Mouse (Mus musculus) lung, postnatal 0 days (tissue): ENCODE measurements around the gene Efemp1. TPM values are rescaled to one million over a fixed set of nuclear protein-coding genes. Genes with fewer than 3 reads are reported as not detected.

Source experiments
- ATAC-seq: fragments of 200-750 bp; cut with Nextera tagmentation; 2 replicates; pipeline ENCODE4 v1.8.0; 2017; ENCODE audit warnings: moderate library complexity
- DNase-seq: peaks from one replicate; pipeline ENCODE4 v3.0.0-alpha.2; 2016; ENCODE audit warnings: low spot score
- H3K27ac ChIP-seq: fragments of 300-500 bp; sonication (generic); 2 replicates; pipeline ENCODE4 v1.5.1; 2014; ENCODE audit warnings: antibody characterized with exemption, mild to moderate bottlenecking, low read length, mixed read lengths
- H3K27me3 ChIP-seq: fragments of 300-500 bp; sonication (generic); replicated peaks from 2 replicates; pipeline ENCODE4 v1.6.1; 2014; ENCODE audit warnings: low read length, mixed read lengths; ENCODE audit not compliant: insufficient read depth
- H3K36me3 ChIP-seq: fragments of 300-500 bp; sonication (generic); 2 replicates; pipeline ENCODE4 v1.6.1; 2014; ENCODE audit warnings: low read length, mixed read lengths; ENCODE audit not compliant: insufficient read depth
- H3K4me1 ChIP-seq: fragments of 300-500 bp; sonication (generic); 2 replicates; pipeline ENCODE4 v1.6.1; 2014; ENCODE audit warnings: antibody characterized with exemption, low read depth, low read length, mixed read lengths; ENCODE audit not compliant: insufficient read depth
- H3K4me2 ChIP-seq: fragments of 300-500 bp; sonication (generic); replicated peaks from 2 replicates; pipeline ENCODE4 v1.6.1; 2014; ENCODE audit warnings: low read depth, mild to moderate bottlenecking, low read length, moderate library complexity, mixed read lengths
- H3K4me3 ChIP-seq: fragments of 300-500 bp; sonication (generic); 2 replicates; pipeline ENCODE4 v1.5.1; 2014; ENCODE audit warnings: low read depth, low read length
- H3K9ac ChIP-seq: fragments of 300-500 bp; sonication (generic); replicated peaks from 2 replicates; pipeline ENCODE4 v1.6.1; 2014; ENCODE audit warnings: low read depth, mild to moderate bottlenecking
- H3K9me3 ChIP-seq: fragments of 300-500 bp; sonication (generic); 2 replicates; pipeline ENCODE4 v1.6.1; 2016; ENCODE audit warnings: low read length, mixed read lengths
- CTCF ChIP-seq: IDR thresholded peaks from 2 replicates; pipeline ENCODE4 v1.5.1; 2016; ENCODE audit warnings: antibody characterized with exemption, mild to moderate bottlenecking
- EP300 ChIP-seq: IDR thresholded peaks from 2 replicates; pipeline ENCODE4 v1.6.1; 2016; ENCODE audit warnings: antibody characterized with exemption, mild to moderate bottlenecking, control low read depth
- WGBS: fragments of 180-500 bp; shearing (Covaris S2); extraction: QIAGEN DNeasy Blood & Tissue Kit; methylation state at CpG from one replicate; pipeline ENCODE4 v1.1.7; 2014; 5-methylcytosine and 5-hydroxymethylcytosine counted together
- polyA plus RNA-seq: library from polyadenylated mRNA; unstranded; fragments of >200 nt; fragmentation: Nextera tagmentation; extraction: Ambion mirVana; gene quantifications from 2 replicates; pipeline ENCODE4 v1.2.1, GENCODE M21; 2015

The Efemp1 gene
- polyA plus RNA-seq = 25.8 and 39.7 TPM in 2 replicates

DNA sequence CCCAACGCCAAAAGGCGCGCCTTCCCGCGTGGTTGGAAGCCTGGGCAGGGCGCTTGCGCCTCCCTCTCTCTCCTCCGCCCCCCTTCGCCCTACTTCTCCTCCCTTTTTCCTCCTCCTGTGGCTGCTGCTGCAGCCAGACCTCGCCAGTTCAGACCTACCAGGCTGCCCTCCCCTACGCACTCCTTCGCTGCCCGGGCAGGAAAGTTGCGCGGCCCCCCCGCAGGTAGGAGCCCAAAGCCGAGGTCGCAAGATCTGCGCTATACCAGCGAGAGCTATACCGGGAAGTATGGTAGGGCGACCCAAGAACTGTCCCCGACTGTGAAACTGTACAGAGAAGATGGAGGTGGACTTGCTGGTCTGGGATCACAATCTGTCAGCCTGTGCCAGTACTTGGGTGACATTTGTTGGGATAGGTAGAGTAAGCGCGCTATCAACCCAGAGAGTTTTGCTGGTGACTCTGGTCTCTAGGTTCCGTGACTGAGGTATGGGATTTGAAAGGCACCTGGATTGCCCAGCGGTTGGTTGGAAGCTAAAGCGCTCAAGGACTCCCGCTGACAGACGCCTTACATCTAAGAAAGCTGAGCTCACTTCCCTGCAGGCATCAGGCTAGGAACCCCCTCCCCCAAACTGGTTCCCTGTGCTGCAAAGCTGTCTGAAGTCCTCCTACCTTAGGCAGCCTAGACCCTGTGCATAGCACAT is at the start of gene Efemp1:
Efemp1 (plus strand) TSS at position 103 of the 699 bp plus-strand sequence.
- ATAC-seq = peak; percentile 83
- H3K9me3 ChIP-seq = no peaks in the 10 kb centered on the region
- H3K4me1 ChIP-seq = no peaks in the 10 kb centered on the region
- DNase-seq = peak; percentile 47
- no peak within 1 kb of the TSS for H3K27ac ChIP-seq
- H3K4me2 ChIP-seq = peak within 1 kb of the TSS; percentile 71
- no peaks in the 10 kb centered on the region for H3K36me3 ChIP-seq
- WGBS = 1% methylated on average over 28 of the region's 30 CpGs
- H3K27me3 ChIP-seq = no peaks in the 10 kb centered on the region; the same call in 1 of the 2 replicates
- 0 out of 2 replicates have a peak within 1 kb of the TSS, but pooled peaks have one; percentile 12 for H3K9ac ChIP-seq
- peak within 1 kb of the TSS; percentile 43 for H3K4me3 ChIP-seq
- TF ChIP-seq CTCF (no peak), EP300 (no peak)

DNA sequence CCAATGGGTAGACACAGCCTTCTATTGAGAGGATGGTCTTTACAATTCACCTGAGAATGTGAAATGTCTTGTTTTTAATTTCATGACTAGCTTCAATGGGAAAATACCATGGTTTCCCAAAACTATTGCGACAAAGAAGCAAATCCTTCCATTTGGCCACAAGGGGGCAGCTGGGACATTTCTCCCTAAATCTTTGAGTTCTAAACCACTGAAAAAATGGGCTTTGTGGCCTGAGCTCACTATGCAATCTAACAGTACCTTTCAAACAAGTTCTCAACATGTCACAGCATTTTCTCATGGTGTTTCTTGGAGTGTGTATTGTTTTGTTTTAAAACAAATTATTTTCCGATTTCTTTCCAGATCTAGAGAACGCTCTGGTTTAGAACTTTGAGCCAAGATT is 44.3 kb upstream of the Efemp1 start:
- H3K27ac ChIP-seq = no peak overlapping the region
- no peak overlapping the region for H3K4me2 ChIP-seq
- H3K4me1 ChIP-seq = peaks cover 2% of the 10 kb centered on the region; the same call in 1 of the 2 replicates
- DNase-seq (peak; percentile 70), ATAC-seq (no peak)
- no peak overlapping the region for H3K4me3 ChIP-seq
- no peak overlapping the region for H3K9ac ChIP-seq
- WGBS = 56% methylated on average over 3 of the region's 3 CpGs
- no peaks in the 10 kb centered on the region for H3K36me3 ChIP-seq
- H3K27me3 ChIP-seq = no peaks in the 10 kb centered on the region
- TF ChIP-seq CTCF (peak; percentile 77), EP300 (no peak)
- no peaks in the 10 kb centered on the region for H3K9me3 ChIP-seq

DNA sequence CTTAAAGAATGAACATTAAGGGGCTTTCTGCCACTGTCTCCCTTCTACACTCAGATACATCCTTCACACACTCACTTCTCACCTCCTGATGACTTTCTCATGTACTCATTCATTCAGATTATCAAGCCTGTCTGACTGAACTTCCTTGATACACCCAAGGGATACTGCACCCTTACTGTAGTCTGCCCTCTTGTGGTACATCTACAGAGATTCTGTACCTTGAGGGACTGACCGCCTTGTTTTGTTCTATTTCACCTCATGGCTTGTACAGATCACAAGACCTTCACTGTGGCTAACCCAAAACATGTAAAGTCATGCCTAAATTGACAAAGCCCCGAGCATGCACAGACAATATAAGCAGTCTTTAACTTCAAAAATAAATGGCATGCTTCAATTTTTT is 41.1 kb upstream of the Efemp1 start:
- no peak overlapping the region for H3K4me2 ChIP-seq
- TF ChIP-seq CTCF = peak; percentile 67
- TF ChIP-seq EP300 = no peak
- H3K36me3 ChIP-seq = no peaks in the 10 kb centered on the region
- H3K4me1 ChIP-seq = peaks cover 2% of the 10 kb centered on the region; the same call in 1 of the 2 replicates
- H3K27me3 ChIP-seq = no peaks in the 10 kb centered on the region
- H3K9ac ChIP-seq = no peak overlapping the region
- DNase-seq (peak; percentile 19), ATAC-seq (no peak)
- H3K9me3 ChIP-seq = no peaks in the 10 kb centered on the region
- H3K4me3 ChIP-seq = no peak overlapping the region
- no peak overlapping the region for H3K27ac ChIP-seq
- WGBS = 67% methylated on average over 2 of the region's 2 CpGs

DNA sequence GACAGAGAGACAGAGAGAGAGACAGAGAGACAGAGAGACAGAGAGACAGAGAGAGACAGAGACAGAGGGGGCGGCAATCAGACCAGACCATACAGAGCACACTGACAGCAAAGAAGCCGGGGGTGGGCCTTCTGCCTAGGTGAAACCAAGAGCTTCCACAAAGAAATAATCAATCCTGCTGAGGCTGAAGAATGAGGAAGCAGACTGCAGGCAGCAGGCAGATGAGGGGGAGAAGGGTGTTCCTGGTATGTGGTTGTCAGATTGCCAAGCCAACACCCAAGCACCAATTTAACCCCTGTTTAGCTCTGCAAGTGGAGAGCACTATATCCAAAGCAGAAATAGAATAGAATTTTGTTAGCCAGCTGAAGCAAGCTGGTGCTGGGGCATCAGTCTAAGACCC is 40.4 kb upstream of the Efemp1 start:
- H3K9ac ChIP-seq = no peak overlapping the region
- H3K4me1 ChIP-seq = peaks cover 2% of the 10 kb centered on the region; the same call in 1 of the 2 replicates
- 30% methylated on average over 2 of the region's 2 CpGs for WGBS
- DNase-seq (peak; percentile 78), ATAC-seq (peak; percentile 49; the same call in 1 of the 2 replicates)
- no peak overlapping the region for H3K27ac ChIP-seq
- TF ChIP-seq CTCF (no peak), EP300 (0 out of 2 replicates have a peak, but pooled peaks have one; percentile 11)
- no peak overlapping the region for H3K4me3 ChIP-seq
- no peaks in the 10 kb centered on the region for H3K9me3 ChIP-seq
- no peaks in the 10 kb centered on the region for H3K36me3 ChIP-seq
- no peak overlapping the region for H3K4me2 ChIP-seq
- no peaks in the 10 kb centered on the region for H3K27me3 ChIP-seq

DNA sequence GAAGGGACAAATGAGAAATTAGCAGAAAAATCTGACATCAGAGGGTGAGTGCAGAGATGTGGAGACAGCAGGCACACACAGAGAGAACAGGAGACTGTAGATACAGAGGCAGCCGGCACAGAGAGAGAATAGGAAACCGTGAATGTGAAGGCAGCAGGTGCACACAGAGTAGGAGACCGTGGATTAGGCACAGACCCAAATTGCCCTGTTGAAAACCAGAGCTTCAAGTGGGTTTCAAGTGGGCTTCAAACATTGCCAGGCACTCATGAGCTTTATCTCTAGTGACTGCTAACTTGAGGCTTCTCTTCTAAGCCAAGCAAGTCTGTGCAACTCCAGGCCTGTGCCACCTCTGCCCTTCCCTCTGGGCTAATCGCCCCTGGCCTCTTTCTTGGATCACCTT is 35.6 kb upstream of the Efemp1 start:
- Histone ChIP-seq H3K27me3 (no peaks in the 10 kb centered on the region), H3K9ac (no peak overlapping the region), H3K9me3 (no peaks in the 10 kb centered on the region), H3K27ac (no peak overlapping the region), H3K4me2 (no peak overlapping the region), H3K4me3 (no peak overlapping the region), H3K4me1 (peaks cover 2% of the 10 kb centered on the region; the same call in 1 of the 2 replicates), H3K36me3 (no peaks in the 10 kb centered on the region)
- WGBS = 42% methylated on average over 4 of the region's 4 CpGs
- peak; percentile 67 for DNase-seq
- ATAC-seq = peak; percentile 90
- TF ChIP-seq EP300 (peak; percentile 61), CTCF (no peak)

DNA sequence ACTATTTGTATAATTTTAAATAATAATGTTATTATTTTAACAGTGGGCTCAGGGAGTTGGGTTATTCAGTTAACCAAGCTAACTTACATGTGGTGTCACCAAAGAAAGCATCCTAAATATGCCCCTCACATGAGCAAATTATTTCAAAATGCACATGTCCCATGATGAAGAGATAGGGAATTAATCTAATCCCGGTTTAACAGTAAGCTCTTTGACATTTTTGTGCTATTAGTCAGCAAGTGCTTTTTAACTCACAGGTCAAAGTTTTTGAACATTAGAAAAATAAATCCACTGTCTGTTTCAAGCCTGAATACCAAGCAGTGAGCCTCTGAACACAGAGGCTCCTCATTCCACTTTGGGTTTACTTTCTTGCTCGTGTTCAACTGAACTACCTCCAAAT is 26.1 kb upstream of the Efemp1 start:
- TF ChIP-seq EP300 = no peak
- no peak for TF ChIP-seq CTCF
- WGBS = 65% methylated on average over 2 of the region's 2 CpGs
- ATAC-seq (no peak), DNase-seq (no peak)
- Histone ChIP-seq H3K9ac (no peak overlapping the region), H3K9me3 (no peaks in the 10 kb centered on the region), H3K4me3 (no peak overlapping the region), H3K27me3 (no peaks in the 10 kb centered on the region), H3K27ac (no peak overlapping the region), H3K36me3 (no peaks in the 10 kb centered on the region), H3K4me1 (no peaks in the 10 kb centered on the region), H3K4me2 (no peak overlapping the region)
